Mouse (Mus musculus) midbrain, embryonic 15.5 days (tissue): Measurements from ENCODE around the gene Pxdn. TPM values are rescaled to one million over a fixed set of nuclear protein-coding genes. Genes with fewer than 3 reads are reported as not detected.

ENCODE experiments used
- ATAC-seq: fragments of 200-750 bp; cut with Nextera tagmentation; replicated peaks from 2 replicates; pipeline ENCODE4 v1.8.0; 2017; ENCODE audit warnings: moderate TSS enrichment
- H3K27ac ChIP-seq: fragments of 300-500 bp; sonication (generic); 2 replicates; pipeline ENCODE4 v1.5.1; 2015; ENCODE audit warnings: mild to moderate bottlenecking, inconsistent platforms
- H3K27me3 ChIP-seq: fragments of 300-500 bp; sonication (generic); replicated peaks from 2 replicates; pipeline ENCODE4 v1.6.1; 2015; ENCODE audit warnings: inconsistent platforms
- H3K36me3 ChIP-seq: fragments of 300-500 bp; sonication (generic); replicated peaks from 2 replicates; pipeline ENCODE4 v1.6.1; 2015; ENCODE audit warnings: inconsistent platforms
- H3K4me1 ChIP-seq: fragments of 300-500 bp; sonication (generic); 2 replicates; pipeline ENCODE4 v1.6.1; 2015; ENCODE audit warnings: inconsistent platforms
- H3K4me2 ChIP-seq: fragments of 300-500 bp; sonication (generic); 2 replicates; pipeline ENCODE4 v1.6.1; 2015; ENCODE audit warnings: inconsistent platforms, mild to moderate bottlenecking, moderate library complexity
- H3K4me3 ChIP-seq: fragments of 300-500 bp; sonication (generic); 2 replicates; pipeline ENCODE4 v1.5.1; 2015; ENCODE audit warnings: mild to moderate bottlenecking, inconsistent platforms
- H3K9ac ChIP-seq: fragments of 300-500 bp; sonication (generic); 2 replicates; pipeline ENCODE4 v1.6.1; 2015; ENCODE audit warnings: mild to moderate bottlenecking, inconsistent platforms
- H3K9me3 ChIP-seq: fragments of 300-500 bp; sonication (generic); 2 replicates; pipeline ENCODE4 v1.6.1; 2016; ENCODE audit warnings: inconsistent platforms
- WGBS: fragments of 180-500 bp; shearing (Covaris S2); methylation state at CpG from one replicate; pipeline ENCODE4 v1.1.7; 2015; ENCODE audit warnings: mixed read lengths; 5-methylcytosine and 5-hydroxymethylcytosine counted together
- polyA plus RNA-seq: library from polyadenylated mRNA; unstranded; fragments of >200 nt; fragmentation: Nextera tagmentation; extraction: Ambion mirVana; gene quantifications from 2 replicates; pipeline ENCODE4 v1.2.1, GENCODE M21; 2015

Gene Pxdn
- 49.5 and 52.3 TPM in 2 replicates for polyA plus RNA-seq

- peak within 1 kb of the TSS; percentile 87 for H3K9ac ChIP-seq
- H3K27ac ChIP-seq: peak within 1 kb of the TSS; percentile 89
- H3K4me2 ChIP-seq: peak within 1 kb of the TSS; percentile 91
- no peaks in the 10 kb centered on the region for H3K9me3 ChIP-seq
- no peak for ATAC-seq
- H3K4me3 ChIP-seq: peak within 1 kb of the TSS; percentile 92
- H3K27me3 ChIP-seq: no peaks in the 10 kb centered on the region
- H3K36me3 ChIP-seq: no peaks in the 10 kb centered on the region
- WGBS: 27% methylated on average over 8 of the region's 8 CpGs
- peaks cover 42% of the 10 kb centered on the region for H3K4me1 ChIP-seq
Observed at GRCm38 (mm10) chr12:29937308-29937707, at the start of gene Pxdn. Pxdn (plus strand) TSS chr12:29937608.

- 17% methylated on average over 3 of the region's 3 CpGs for WGBS
- no peak overlapping the region for H3K9ac ChIP-seq
- H3K27ac ChIP-seq: no peak overlapping the region
- H3K4me1 ChIP-seq: no peaks in the 10 kb centered on the region
- H3K4me3 ChIP-seq: no peak overlapping the region
- H3K36me3 ChIP-seq: peaks cover 26% of the 10 kb centered on the region
- no peak overlapping the region for H3K4me2 ChIP-seq
- no peaks in the 10 kb centered on the region for H3K9me3 ChIP-seq
- no peak for ATAC-seq
- no peaks in the 10 kb centered on the region for H3K27me3 ChIP-seq
Observed at GRCm38 (mm10) chr12:29894669-29895068, 42.7 kb upstream of the Pxdn start.

DNA sequence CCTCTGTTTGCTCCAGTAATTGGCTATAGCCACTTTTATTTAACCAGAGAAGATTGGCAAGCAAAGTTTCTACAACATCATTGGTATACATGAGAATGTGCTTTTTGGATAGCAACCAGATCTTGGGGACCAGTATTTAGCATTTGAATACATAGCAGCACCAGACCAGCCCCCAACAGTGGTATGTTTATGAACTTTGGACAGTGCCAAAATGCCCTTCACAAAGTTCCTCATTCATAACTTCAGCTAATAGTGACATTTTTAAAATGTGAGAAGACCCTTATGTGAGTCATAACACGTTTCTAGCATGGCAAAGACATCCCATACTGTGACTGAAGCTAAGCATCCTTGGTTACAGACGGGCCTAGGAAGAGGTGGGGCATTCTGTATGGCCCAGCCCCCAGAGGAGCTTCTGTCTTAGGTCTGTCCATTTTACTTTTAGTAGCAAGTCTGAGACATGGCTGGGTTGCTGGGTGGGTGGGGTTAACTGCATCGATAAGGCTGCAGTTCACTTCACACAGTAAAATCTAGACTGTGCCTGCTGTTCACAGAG is 39.8 kb upstream of the Pxdn start:
- no peak overlapping the region for H3K9ac ChIP-seq
- H3K9me3 ChIP-seq: no peaks in the 10 kb centered on the region
- H3K4me2 ChIP-seq: no peak overlapping the region
- no peak for ATAC-seq
- no peaks in the 10 kb centered on the region for H3K4me1 ChIP-seq
- H3K27ac ChIP-seq: no peak overlapping the region
- 74% methylated on average over 3 of the region's 3 CpGs for WGBS
- no peak overlapping the region for H3K4me3 ChIP-seq
- no peaks in the 10 kb centered on the region for H3K27me3 ChIP-seq
- H3K36me3 ChIP-seq: peaks cover 25% of the 10 kb centered on the region

DNA sequence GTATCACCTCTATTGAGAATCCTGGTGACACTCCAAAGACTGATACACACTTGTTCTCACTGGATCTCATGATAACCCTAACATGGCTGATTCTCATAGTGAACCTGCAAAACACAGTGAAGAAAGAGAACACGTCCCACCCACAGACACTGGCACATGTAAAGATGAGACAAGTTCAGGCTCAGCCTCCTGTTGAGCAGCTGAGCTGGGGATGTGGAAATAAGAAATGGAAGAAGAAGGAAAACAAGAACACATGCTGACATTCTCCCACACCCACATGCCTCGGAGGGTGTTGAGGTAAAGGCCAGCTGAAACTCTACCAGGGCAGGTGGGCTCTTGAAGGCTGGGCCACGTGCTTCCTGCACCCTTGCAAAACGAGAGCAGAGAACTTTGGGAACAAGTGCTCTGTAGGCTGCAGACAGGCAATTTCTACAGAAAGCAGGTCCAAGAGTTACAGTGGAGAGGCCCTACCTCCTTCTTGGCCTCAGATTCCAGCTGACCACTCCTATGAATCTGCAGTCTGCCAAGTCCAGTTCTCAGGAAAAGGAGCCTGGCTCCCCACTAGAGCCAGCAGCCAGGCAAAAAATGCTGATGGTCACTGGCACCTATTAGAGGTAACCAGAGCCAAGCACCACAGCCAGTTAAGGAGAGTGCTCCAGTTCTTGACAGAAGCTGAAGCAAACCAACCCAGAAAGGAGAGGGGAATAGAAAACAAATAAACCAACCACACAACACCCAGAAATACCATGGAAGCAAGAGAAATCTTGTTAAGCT is 33.1 kb upstream of the Pxdn start:
- Histone ChIP-seq H3K9ac (no peak overlapping the region), H3K4me3 (no peak overlapping the region), H3K36me3 (peaks cover 6% of the 10 kb centered on the region), H3K27ac (no peak overlapping the region), H3K9me3 (no peaks in the 10 kb centered on the region), H3K4me2 (no peak overlapping the region), H3K27me3 (no peaks in the 10 kb centered on the region), H3K4me1 (no peaks in the 10 kb centered on the region)
- ATAC-seq: no peak
- 83% methylated on average over 4 of the region's 4 CpGs for whole genome bisulfite sequencing

DNA sequence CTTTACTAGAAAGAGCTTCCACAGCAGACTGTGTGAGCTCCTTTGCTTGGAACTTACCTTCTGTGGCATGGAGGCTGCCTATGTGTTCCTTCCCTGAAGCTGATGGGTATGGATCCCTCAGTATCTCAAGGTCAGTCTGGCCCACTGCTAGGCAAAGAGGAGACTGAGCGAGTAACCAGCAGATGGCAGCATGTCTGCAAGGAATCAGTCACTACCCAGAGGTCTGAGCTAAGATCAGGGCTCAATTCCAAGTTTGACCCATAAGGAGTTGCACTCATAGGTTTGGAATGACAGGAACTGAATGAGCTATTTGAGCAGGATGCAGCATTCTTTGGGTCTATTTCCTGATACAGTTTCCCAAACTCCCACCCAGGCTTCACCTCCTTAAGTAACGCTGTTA is 30.4 kb upstream of the Pxdn start:
- H3K36me3 ChIP-seq: peaks cover 19% of the 10 kb centered on the region
- ATAC-seq: peak; percentile 53; the same call in 1 of the 2 replicates
- no peaks in the 10 kb centered on the region for H3K27me3 ChIP-seq
- H3K4me2 ChIP-seq: no peak overlapping the region
- H3K4me1 ChIP-seq: no peaks in the 10 kb centered on the region
- H3K9ac ChIP-seq: no peak overlapping the region
- H3K9me3 ChIP-seq: no peaks in the 10 kb centered on the region
- WGBS: 54% methylated on average over 2 of the region's 2 CpGs
- no peak overlapping the region for H3K4me3 ChIP-seq
- H3K27ac ChIP-seq: no peak overlapping the region

DNA sequence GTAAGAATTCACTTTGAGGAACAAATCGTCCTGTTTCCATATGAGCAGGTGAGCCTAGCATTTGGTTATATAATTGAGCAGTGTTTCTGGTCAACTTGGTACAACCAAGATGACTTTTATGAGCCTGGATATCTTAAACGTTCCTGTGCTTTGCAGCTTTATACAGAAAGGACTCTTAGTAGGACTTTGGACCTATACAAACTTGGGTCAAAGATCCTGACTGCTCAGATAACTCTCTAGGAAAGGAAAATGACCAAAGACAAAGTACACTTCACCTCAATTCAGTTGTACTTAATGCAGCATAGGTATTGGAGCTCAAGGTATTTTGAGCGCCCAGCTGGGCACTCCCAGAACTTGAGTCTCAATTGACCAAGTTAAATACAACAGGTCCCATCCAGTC is 21.3 kb upstream of the Pxdn start:
- H3K4me3 ChIP-seq: no peak overlapping the region
- WGBS: 91% methylated on average over 3 of the region's 3 CpGs
- no peaks in the 10 kb centered on the region for H3K4me1 ChIP-seq
- no peaks in the 10 kb centered on the region for H3K27me3 ChIP-seq
- no peak overlapping the region for H3K27ac ChIP-seq
- no peak overlapping the region for H3K9ac ChIP-seq
- H3K4me2 ChIP-seq: no peak overlapping the region
- no peaks in the 10 kb centered on the region for H3K9me3 ChIP-seq
- peaks cover 56% of the 10 kb centered on the region for H3K36me3 ChIP-seq
- no peak for ATAC-seq

GRCm38 (mm10) chr12:29916807-29917206 is 20.6 kb upstream of the Pxdn start:
- 85% methylated on average over 6 of the region's 6 CpGs for WGBS
- H3K36me3 ChIP-seq: peaks cover 49% of the 10 kb centered on the region
- H3K9me3 ChIP-seq: no peaks in the 10 kb centered on the region
- H3K4me1 ChIP-seq: no peaks in the 10 kb centered on the region
- no peak overlapping the region for H3K27ac ChIP-seq
- no peak for ATAC-seq
- H3K4me2 ChIP-seq: no peak overlapping the region
- H3K9ac ChIP-seq: no peak overlapping the region
- H3K4me3 ChIP-seq: no peak overlapping the region
- no peaks in the 10 kb centered on the region for H3K27me3 ChIP-seq

DNA sequence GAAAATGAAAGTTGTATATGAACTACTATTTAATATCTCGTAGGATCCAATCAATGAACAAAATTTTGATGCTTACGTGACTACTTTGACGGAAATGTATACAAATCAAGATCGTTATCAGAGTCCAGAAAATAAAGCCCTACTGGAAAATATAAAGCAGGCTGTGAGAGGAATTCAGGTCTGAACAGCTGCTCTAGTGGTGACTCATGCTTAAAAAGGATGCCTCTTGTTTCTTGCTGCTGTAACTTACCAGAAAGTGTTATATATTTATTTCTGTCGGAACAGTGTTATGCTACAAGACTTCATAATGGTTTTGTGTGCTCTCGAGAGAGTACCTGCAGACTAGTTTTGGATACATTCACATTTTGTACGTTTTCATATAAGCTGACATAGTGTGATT is 17.1 kb upstream of the Pxdn start:
- Histone ChIP-seq H3K36me3 (peaks cover 22% of the 10 kb centered on the region), H3K9me3 (no peaks in the 10 kb centered on the region), H3K4me2 (no peak overlapping the region), H3K9ac (no peak overlapping the region), H3K4me3 (no peak overlapping the region), H3K27ac (no peak overlapping the region), H3K4me1 (no peaks in the 10 kb centered on the region), H3K27me3 (no peaks in the 10 kb centered on the region)
- WGBS: 89% methylated on average over 7 of the region's 7 CpGs
- ATAC-seq: no peak

GRCm38 (mm10) chr12:29921481-29921880 is 15.9 kb upstream of the Pxdn start:
- H3K36me3 ChIP-seq: peaks cover 10% of the 10 kb centered on the region; the same call in 1 of the 2 replicates
- no peak overlapping the region for H3K27ac ChIP-seq
- no peaks in the 10 kb centered on the region for H3K27me3 ChIP-seq
- no peaks in the 10 kb centered on the region for H3K4me1 ChIP-seq
- no peak overlapping the region for H3K4me2 ChIP-seq
- no peak overlapping the region for H3K4me3 ChIP-seq
- no peak for ATAC-seq
- H3K9me3 ChIP-seq: no peaks in the 10 kb centered on the region
- H3K9ac ChIP-seq: no peak overlapping the region
- 84% methylated on average over 11 of the region's 11 CpGs for whole genome bisulfite sequencing

DNA sequence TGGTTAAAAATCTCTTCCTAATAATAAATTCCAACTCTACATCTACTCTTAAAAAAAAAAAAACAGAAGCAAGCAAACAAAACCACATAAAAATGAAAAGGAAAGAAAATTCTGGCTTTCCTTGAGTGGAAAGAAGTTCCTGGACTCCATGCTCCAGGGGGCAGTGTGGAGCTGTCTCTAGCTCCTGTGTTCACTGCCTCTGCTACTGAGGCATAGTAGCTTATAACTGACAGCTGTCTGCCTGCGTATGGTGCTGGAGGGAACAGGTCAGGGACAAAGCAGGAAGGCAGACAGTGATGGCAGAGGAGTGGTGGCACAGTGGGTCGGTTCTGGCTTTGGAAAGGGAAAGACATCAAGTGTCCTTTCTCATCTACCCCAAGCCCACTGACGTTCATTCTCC is 10.5 kb upstream of the Pxdn start:
- H3K27ac ChIP-seq: 0 out of 2 replicates have a peak overlapping the region, but pooled peaks have one; percentile 49
- H3K9me3 ChIP-seq: no peaks in the 10 kb centered on the region
- WGBS: 32% methylated on average over 3 of the region's 3 CpGs
- ATAC-seq: peak; percentile 73; the same call in 1 of the 2 replicates
- H3K4me2 ChIP-seq: no peak overlapping the region
- H3K36me3 ChIP-seq: 0 out of 2 replicates have a peak, but pooled peaks cover 3% of the 10 kb centered on the region
- no peaks in the 10 kb centered on the region for H3K27me3 ChIP-seq
- no peaks in the 10 kb centered on the region for H3K4me1 ChIP-seq
- H3K4me3 ChIP-seq: no peak overlapping the region
- no peak overlapping the region for H3K9ac ChIP-seq

DNA sequence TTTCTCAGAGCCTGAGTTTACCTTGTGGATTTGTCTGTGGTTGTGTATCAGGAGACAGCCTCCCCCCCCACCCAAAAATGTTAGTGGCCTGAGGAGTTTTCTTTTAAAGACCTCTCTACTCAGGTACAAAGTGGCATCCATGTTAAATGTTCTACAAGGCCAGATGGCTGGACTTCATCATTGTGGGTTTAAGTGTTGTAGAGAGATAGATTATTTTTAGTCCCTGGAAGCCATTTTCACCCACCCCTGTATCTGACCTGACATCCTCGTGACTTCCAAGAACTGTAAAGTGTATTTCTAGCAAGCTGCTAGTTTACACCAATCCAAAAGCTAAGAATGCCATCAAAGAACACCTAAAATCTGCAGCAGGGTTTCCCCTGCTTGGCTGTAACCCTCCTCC is 6.8 kb upstream of the Pxdn start:
- ATAC-seq: no peak
- H3K9ac ChIP-seq: no peak overlapping the region

DNA sequence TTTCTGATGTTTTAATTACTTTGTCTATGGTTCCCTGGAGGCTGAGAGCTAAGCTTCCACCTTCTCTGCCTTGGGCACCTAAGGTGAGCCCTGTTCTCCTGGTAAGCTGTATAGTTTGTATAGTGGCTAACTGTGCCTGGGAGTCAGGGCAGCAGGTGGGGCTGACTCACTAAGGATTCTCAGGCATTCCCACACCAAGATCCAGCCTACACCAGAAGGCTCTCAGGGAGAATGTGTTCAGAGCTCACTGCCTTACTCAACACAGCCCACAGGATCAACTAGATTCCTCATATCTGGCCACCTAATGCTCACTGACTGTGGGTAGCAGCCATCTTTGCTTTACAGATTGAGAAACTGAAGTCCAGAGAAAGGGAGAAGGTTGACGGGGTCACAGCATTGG is 4.5 kb upstream of the Pxdn start:
- Histone ChIP-seq H3K36me3 (no peaks in the 10 kb centered on the region), H3K9ac (no peak overlapping the region), H3K4me3 (no peak overlapping the region), H3K9me3 (no peaks in the 10 kb centered on the region), H3K27ac (no peak overlapping the region), H3K4me2 (no peak overlapping the region), H3K4me1 (peaks cover 9% of the 10 kb centered on the region; the same call in 1 of the 2 replicates), H3K27me3 (no peaks in the 10 kb centered on the region)
- 95% methylated on average over 1 of the region's 1 CpGs for WGBS
- no peak for ATAC-seq

More for the DNA sequence above, 6.8 kb upstream of the Pxdn start:
- Histone ChIP-seq H3K36me3 (no peaks in the 10 kb centered on the region), H3K4me3 (no peak overlapping the region), H3K27me3 (no peaks in the 10 kb centered on the region), H3K4me1 (no peaks in the 10 kb centered on the region), H3K4me2 (no peak overlapping the region), H3K9me3 (no peaks in the 10 kb centered on the region), H3K27ac (no peak overlapping the region)
- 80% methylated on average over 1 of the region's 1 CpGs for WGBS

DNA sequence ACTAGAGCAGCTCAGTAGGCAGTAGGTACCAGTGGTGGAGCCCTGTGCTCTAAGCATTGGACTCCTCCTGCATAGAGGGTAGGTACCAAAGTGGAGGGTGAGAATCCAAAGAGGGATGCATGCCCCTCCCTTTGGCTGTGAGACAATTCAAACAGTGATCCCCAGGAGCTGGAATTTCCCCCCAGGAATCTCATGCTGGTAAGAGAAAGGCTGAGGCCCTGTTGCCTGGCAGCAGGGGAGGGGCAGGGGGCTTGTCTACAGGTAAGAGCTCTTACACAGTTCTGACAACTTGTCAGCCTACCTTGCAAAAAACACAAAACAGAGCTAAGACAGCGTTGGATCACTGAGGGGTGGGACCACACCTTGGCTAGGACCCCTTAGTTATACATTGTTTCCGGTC is 3.9 kb upstream of the Pxdn start:
- 73% methylated on average over 2 of the region's 2 CpGs for WGBS

More for the DNA sequence above, 3.9 kb upstream of the Pxdn start:
- Histone ChIP-seq H3K27ac (no peak overlapping the region), H3K36me3 (no peaks in the 10 kb centered on the region), H3K27me3 (no peaks in the 10 kb centered on the region), H3K9ac (no peak overlapping the region), H3K4me1 (peaks cover 9% of the 10 kb centered on the region; the same call in 1 of the 2 replicates), H3K9me3 (no peaks in the 10 kb centered on the region), H3K4me3 (no peak overlapping the region), H3K4me2 (no peak overlapping the region)
- ATAC-seq: no peak
